Mouse (Mus musculus) heart, embryonic 14.5 days (tissue): ENCODE measurements at regions not wholly inside any gene's neighbourhood (a gene's known extent, or its start where the extent isn't known, plus 50 kb on each side); places are given as distances from the start of the nearest gene placed in this dataset.

Source experiments
- ATAC-seq: fragments of 200-750 bp; cut with Nextera tagmentation; 2 replicates; pipeline ENCODE4 v1.8.0; 2017; ENCODE audit warnings: low read depth, moderate TSS enrichment; ENCODE audit not compliant: insufficient number of reproducible peaks, insufficient read depth, low FRiP score
- H3K27ac ChIP-seq, 2 experiments: fragments of 200-500 bp in 1 of 2; fragments of 300-500 bp in 1 of 2; sonication (generic) in 1 of 2; replicated peaks in 1 of 2; 2 replicates each; pipeline ENCODE4 v1.5.1; 2012 to 2014; ENCODE audit warnings: low read depth in 2 of 2, low read length in 2 of 2, control low read depth in 1 of 2, mild to moderate bottlenecking in 1 of 2, mixed read lengths in 1 of 2; ENCODE audit not compliant: control insufficient read depth in 1 of 2, insufficient read depth in 1 of 2
- H3K27me3 ChIP-seq: fragments of 300-500 bp; sonication (generic); 2 replicates; pipeline ENCODE4 v1.6.1; 2014; ENCODE audit warnings: mild to moderate bottlenecking, low read length, control low read depth; ENCODE audit not compliant: control insufficient read depth, insufficient read depth
- H3K36me3 ChIP-seq: fragments of 300-500 bp; sonication (generic); 2 replicates; pipeline ENCODE4 v1.6.1; 2014; ENCODE audit warnings: mild to moderate bottlenecking, control low read depth, low read length, mixed read lengths; ENCODE audit not compliant: control insufficient read depth, insufficient read depth
- H3K4me1 ChIP-seq, 2 experiments: fragments of 200-500 bp in 1 of 2; fragments of 300-500 bp in 1 of 2; sonication (generic) in 1 of 2; 2 replicates each; pipeline ENCODE4 v1.6.1; 2012 to 2014; ENCODE audit warnings: low read length in 2 of 2, control low read depth in 1 of 2, mixed read lengths in 1 of 2; ENCODE audit not compliant: control insufficient read depth in 2 of 2, insufficient read depth in 2 of 2
- H3K4me2 ChIP-seq: fragments of 300-500 bp; sonication (generic); 2 replicates; pipeline ENCODE4 v1.6.1; 2014; ENCODE audit warnings: mild to moderate bottlenecking, low read length
- H3K4me3 ChIP-seq, 2 experiments: fragments of 200-500 bp in 1 of 2; fragments of 300-500 bp in 1 of 2; sonication (generic) in 1 of 2; 2 replicates each; pipeline ENCODE4 v1.5.1; 2012 to 2014; ENCODE audit warnings: low read length in 2 of 2, mild to moderate bottlenecking in 2 of 2, control low read depth in 1 of 2, low read depth in 1 of 2, moderate library complexity in 1 of 2; ENCODE audit not compliant: control insufficient read depth in 1 of 2, insufficient read depth in 1 of 2
- H3K9ac ChIP-seq: fragments of 300-500 bp; sonication (generic); 2 replicates; pipeline ENCODE4 v1.6.1; 2014; ENCODE audit warnings: mild to moderate bottlenecking, low read length
- H3K9me3 ChIP-seq: fragments of 300-500 bp; sonication (generic); 2 replicates; pipeline ENCODE4 v1.6.1; 2016; ENCODE audit warnings: low read length, control low read depth; ENCODE audit not compliant: control insufficient read depth
- WGBS: fragments of 180-500 bp; shearing (Covaris S2); extraction: QIAGEN DNeasy Blood & Tissue Kit; methylation state at CpG from one replicate; pipeline ENCODE4 v1.1.7; 2014; 5-methylcytosine and 5-hydroxymethylcytosine counted together

DNA sequence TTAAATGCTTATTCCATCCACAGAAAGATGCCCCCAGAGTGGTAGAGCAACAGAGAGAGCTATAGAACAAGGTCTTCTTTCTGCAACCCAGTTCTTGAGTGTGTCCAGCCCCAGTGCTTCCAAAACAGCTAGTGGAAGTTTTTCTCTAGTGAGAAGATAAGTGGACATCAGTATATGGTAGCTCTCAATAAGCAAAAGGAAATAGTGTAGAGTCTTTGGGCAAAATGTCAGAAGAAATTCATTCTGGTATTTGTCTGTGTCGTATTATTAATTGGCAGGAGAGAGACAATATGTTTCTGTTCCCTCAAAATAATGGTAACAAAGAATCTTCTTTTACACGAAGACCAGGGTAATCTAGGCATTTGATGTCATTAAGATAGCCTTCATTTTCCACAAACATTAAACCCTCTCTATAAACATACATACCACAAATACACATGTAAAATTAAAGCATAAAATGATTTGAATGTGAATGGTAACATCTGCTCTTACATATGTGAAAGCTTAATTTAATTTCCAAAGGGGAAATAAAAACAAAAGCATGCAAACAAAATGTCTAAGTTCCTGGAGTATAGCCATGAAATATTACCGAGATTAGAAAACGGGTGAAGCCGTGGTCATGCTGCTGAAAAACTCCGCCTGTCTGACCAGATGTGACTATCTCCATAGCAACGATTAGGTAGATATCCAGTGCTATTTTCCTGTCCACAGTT is 342.1 kb upstream of the Thbs1 start:
- Histone ChIP-seq H3K9me3 (no peaks in the 10 kb centered on the region), H3K4me1 (no peaks in the 10 kb centered on the region), H3K27ac (no peak overlapping the region), H3K4me2 (no peak overlapping the region), H3K36me3 (no peaks in the 10 kb centered on the region), H3K4me3 (no peak overlapping the region), H3K9ac (no peak overlapping the region), H3K27me3 (no peaks in the 10 kb centered on the region)
- ATAC-seq: no peak
- 58% methylated on average over 7 of the region's 7 CpGs for WGBS

DNA sequence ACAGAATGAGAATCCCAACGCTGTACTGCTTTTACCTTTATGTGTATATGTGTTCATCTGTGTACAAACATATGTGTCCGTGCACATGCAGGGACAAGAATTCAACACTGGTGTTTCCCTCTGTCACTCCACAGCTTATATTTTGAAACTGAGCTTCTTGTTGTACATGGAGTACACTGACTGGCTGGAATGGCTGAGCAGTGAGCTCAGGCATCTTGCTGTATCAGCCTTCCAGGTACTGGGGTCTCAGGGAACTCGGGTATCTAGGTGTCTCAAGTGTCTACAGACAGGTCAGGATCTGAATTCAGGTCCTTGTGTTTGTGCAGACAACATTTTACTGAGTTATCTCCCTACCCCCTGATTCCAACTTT is 341.6 kb upstream of the Thbs1 start:
- Histone ChIP-seq H3K27ac (no peak overlapping the region), H3K27me3 (no peaks in the 10 kb centered on the region), H3K4me3 (no peak overlapping the region), H3K9ac (no peak overlapping the region), H3K4me2 (no peak overlapping the region), H3K9me3 (no peaks in the 10 kb centered on the region), H3K4me1 (no peaks in the 10 kb centered on the region), H3K36me3 (no peaks in the 10 kb centered on the region)
- WGBS: 73% methylated on average over 3 of the region's 3 CpGs
- no peak for ATAC-seq

DNA sequence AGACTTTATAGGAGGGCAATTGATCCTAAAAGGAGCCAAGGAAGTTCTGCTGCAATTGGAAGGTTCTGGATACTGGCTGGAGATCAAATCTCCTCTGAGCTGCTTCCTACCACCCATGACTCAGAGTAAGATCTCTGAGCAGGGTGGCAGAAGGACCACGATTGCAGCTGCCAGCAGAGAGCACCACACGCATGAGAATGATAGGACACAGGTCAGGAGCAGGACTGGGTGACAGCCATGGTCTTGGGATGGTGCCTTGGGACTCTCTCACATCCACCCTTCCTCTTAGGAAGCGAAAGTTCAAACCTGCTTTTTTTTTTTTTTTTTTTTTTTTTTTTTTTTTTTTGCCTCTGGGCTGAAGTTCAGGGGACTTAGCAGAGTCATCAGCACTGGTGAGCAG is 331.4 kb upstream of the Thbs1 start:
- Histone ChIP-seq H3K9ac (no peak overlapping the region), H3K27ac (no peak overlapping the region), H3K36me3 (no peaks in the 10 kb centered on the region), H3K4me3 (no peak overlapping the region), H3K9me3 (no peaks in the 10 kb centered on the region), H3K4me1 (peaks cover 0 to 3% of the 10 kb centered on the region in 2 experiments; a peak in 1 of 4 replicates), H3K27me3 (no peaks in the 10 kb centered on the region), H3K4me2 (no peak overlapping the region)
- no peak for ATAC-seq
- WGBS: 80% methylated on average over 3 of the region's 3 CpGs

DNA sequence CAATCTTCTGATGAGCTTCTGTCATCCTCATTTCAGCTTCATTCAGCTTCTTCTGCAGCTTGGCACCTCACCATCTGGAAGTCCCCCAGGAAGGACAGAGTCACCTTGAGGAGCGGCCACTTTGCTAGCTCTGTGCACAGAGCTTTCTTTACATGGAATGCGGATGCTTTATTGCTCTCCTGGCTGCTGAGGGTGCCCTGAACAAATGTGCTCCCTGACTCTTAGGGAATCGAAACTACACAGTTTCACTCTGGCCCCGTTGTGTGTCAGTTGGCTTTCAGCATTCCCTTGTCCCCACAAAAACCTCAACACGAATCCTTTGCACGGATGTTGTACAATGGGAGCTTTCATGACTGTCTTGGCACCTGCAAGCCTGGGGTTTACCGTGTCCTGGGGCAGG is 330.9 kb upstream of the Thbs1 start:
- Histone ChIP-seq H3K4me2 (no peak overlapping the region), H3K36me3 (no peaks in the 10 kb centered on the region), H3K27ac (no peak overlapping the region), H3K9ac (no peak overlapping the region), H3K4me3 (no peak overlapping the region), H3K4me1 (peaks cover 0 to 3% of the 10 kb centered on the region in 2 experiments; a peak in 1 of 4 replicates), H3K27me3 (no peaks in the 10 kb centered on the region), H3K9me3 (no peaks in the 10 kb centered on the region)
- WGBS: 62% methylated on average over 7 of the region's 7 CpGs
- no peak for ATAC-seq

DNA sequence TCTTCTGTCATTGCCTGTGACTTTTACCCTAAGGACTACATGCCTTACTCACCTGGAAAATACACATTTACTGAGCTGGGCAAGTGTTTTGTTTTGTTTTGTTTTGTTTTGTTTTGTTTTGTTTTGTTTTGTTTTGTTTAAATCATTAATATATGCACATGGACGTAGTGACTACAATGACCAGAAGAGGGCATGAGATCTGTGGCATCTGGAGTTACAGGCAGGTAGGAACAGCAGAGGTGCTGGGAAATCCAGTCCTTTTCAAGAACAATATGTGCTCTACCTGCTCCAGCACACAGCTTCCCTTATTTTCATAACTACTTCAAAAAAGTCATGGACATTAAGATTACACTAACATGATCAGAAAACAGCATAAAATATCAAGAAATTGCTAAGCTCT is 324.4 kb upstream of the Thbs1 start:
- Histone ChIP-seq H3K4me2 (no peak overlapping the region), H3K27ac (no peak overlapping the region), H3K4me3 (no peak overlapping the region)

DNA sequence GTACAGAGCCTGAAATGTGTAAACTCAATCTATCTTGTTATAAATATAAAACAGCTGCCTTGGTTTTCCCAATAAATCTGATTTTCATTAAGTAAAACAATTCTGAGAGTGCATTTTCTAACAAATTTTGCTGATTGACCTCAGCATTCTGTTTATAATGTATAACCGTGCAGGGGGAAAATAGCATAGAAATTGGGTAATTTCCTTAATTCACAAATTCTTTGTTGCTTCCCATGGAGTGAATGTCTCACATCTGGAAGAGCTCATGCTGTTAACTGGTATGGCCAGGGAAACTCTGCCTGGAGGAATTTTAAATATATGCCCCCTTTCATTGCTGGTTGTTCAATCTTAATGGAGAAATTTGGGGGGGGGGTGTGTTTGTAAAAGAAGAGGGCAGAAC is 317.4 kb upstream of the Thbs1 start:
- no peaks in the 10 kb centered on the region for H3K36me3 ChIP-seq
- no peaks in the 10 kb centered on the region for H3K4me1 ChIP-seq
- 86% methylated on average over 1 of the region's 1 CpGs for WGBS
- no peak overlapping the region for H3K4me3 ChIP-seq
- no peak for ATAC-seq
- no peaks in the 10 kb centered on the region for H3K9me3 ChIP-seq
- H3K4me2 ChIP-seq: no peak overlapping the region
- no peaks in the 10 kb centered on the region for H3K27me3 ChIP-seq
- H3K27ac ChIP-seq: no peak overlapping the region
- H3K9ac ChIP-seq: no peak overlapping the region

More for the DNA sequence above, 324.4 kb upstream of the Thbs1 start:
- H3K4me1 ChIP-seq: no peaks in the 10 kb centered on the region
- H3K9ac ChIP-seq: no peak overlapping the region
- 88% methylated on average over 1 of the region's 1 CpGs for WGBS
- no peaks in the 10 kb centered on the region for H3K9me3 ChIP-seq
- no peak for ATAC-seq
- H3K27me3 ChIP-seq: no peaks in the 10 kb centered on the region
- H3K36me3 ChIP-seq: no peaks in the 10 kb centered on the region

DNA sequence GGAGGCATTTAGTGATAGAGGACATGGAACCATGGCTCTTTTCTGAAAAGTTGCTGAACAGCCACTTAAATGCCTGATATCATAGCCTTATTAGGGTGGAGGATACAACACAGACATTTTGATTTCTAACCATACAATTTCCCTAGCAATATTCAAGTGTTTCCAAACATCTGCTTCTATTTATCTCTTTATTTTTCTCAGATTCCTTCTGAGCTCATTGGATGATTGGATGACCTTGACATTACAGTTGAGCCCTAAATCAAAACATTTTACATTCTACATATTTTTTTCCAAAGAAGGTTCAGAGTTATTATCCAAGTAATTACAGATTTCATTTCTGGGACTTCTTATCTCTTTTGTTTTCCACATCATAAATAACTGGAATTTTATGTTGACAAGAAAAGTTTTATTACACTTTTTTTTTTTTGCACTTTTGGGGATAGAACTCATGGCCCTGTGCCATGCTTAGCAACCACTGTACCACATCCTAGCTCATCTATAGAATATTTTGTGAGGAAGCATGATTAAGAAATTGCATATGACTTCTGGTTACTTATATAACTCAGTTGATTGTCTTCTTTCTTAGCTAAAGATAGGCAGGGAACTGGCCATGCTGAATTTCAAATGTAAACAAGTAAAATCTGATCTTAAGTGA is 309.6 kb upstream of the Thbs1 start:
- Histone ChIP-seq H3K9ac (no peak overlapping the region), H3K27ac (no peak overlapping the region), H3K27me3 (no peaks in the 10 kb centered on the region), H3K4me1 (no peaks in the 10 kb centered on the region; a peak in 1 of 4 replicates), H3K4me3 (no peak overlapping the region), H3K4me2 (no peak overlapping the region), H3K36me3 (no peaks in the 10 kb centered on the region), H3K9me3 (no peaks in the 10 kb centered on the region)
- ATAC-seq: no peak

DNA sequence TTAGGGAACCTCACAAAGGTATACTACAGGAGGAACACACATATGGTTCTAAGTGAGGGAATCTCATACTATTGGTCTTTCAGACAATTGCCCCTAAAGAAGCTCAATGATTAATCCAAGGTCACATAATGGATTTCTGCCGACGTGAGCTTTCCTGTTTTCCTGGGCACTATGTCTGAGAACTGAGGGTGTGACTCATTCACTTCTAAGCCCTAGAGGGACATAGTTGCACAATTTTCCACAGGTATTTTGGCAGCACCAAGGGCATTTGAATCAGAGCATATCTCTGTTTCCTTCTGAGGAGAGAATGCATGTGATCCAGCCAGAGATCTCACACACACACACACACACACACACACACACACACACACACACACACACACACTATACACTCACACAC is 309.0 kb upstream of the Thbs1 start:
- H3K27me3 ChIP-seq: no peaks in the 10 kb centered on the region
- no peaks in the 10 kb centered on the region for H3K9me3 ChIP-seq
- no peak for ATAC-seq
- WGBS: 63% methylated on average over 2 of the region's 2 CpGs
- no peak overlapping the region for H3K9ac ChIP-seq
- no peak overlapping the region for H3K4me3 ChIP-seq
- H3K36me3 ChIP-seq: no peaks in the 10 kb centered on the region
- H3K4me1 ChIP-seq: no peaks in the 10 kb centered on the region; a peak in 1 of 4 replicates
- no peak overlapping the region for H3K4me2 ChIP-seq
- no peak overlapping the region for H3K27ac ChIP-seq
